Comparison of ENCODE assay signal across 7 mouse cellular contexts in genomic region chr14:47417775-47418665, GRCm38 (mm10). TPM values are rescaled to one million over a fixed set of nuclear protein-coding genes. Genes with fewer than 3 reads are reported as not detected.
A peak's percentile ranks its signal among the peaks of the same experiment; 100 is the strongest.
DNase-seq lines count a peak whose midpoint lies in the region; ATAC-seq and TF ChIP-seq lines count a peak whose summit lies in the region.

Dlgap5 (minus strand) TSS chr14:47418407.

- TF ChIP-seq CTCF in intestine, postnatal 0 days (IDR thresholded peaks at IDR 0.05; ENCODE audit: low read depth) = peak; percentile 37
- peak; percentile 12; the same call in 1 of the 2 replicates for TF ChIP-seq CTCF in small intestine, adult 2 months (IDR thresholded peaks at IDR 0.05; ENCODE audit: extremely low read depth, insufficient read length, insufficient replicate concordance, low read depth, low read length)

- H3K4me1 ChIP-seq in embryonic facial prominence, embryonic 10.5 days = peaks cover 17% of the 10 kb centered on the region
- H3K4me1 ChIP-seq in intestine, postnatal 0 days (replicated peaks; ENCODE audit: control insufficient read depth, insufficient read depth, low read length) = no peaks in the 10 kb centered on the region
- peaks cover 11% of the 10 kb centered on the region for H3K4me1 ChIP-seq in midbrain, embryonic 12.5 days
- H3K4me1 ChIP-seq in small intestine, adult 2 months (ENCODE audit: control insufficient read depth, insufficient read depth, insufficient read length, low read length) = peaks cover 3% of the 10 kb centered on the region; the same call in 1 of the 2 replicates

- peak within 1 kb of the TSS; percentile 35; the same call in 1 of the 2 replicates for H3K9ac ChIP-seq in intestine, postnatal 0 days (ENCODE audit: low read depth, low read length)
- H3K9ac ChIP-seq in midbrain, embryonic 12.5 days (replicated peaks) = peak within 1 kb of the TSS; percentile 48

- intact Hi-C loops in left cerebral cortex, postnatal 4 days (cut with DNase I) = no loop called here

- DNase-seq in adrenal gland, postnatal 10 days = peak; percentile 94
- DNase-seq in embryonic facial prominence, embryonic 10.5 days (ENCODE audit: low spot score) = peak; percentile 95
- DNase-seq in gonadal fat pad, adult 2 months (ENCODE audit: low read depth) = peak; percentile 55
- peak; percentile 93 for DNase-seq in left cerebral cortex, postnatal 4 days

- peak within 1 kb of the TSS; percentile 81 for H3K4me3 ChIP-seq in embryonic facial prominence, embryonic 10.5 days
- peak within 1 kb of the TSS; percentile 53 for H3K4me3 ChIP-seq in intestine, postnatal 0 days (ENCODE audit: low read depth, low read length)
- H3K4me3 ChIP-seq in midbrain, embryonic 12.5 days = peak within 1 kb of the TSS; percentile 58
- H3K4me3 ChIP-seq in small intestine, adult 2 months (ENCODE audit: low read depth, low read length) = peak within 1 kb of the TSS; percentile 78

- no peak for TF ChIP-seq POLR2A in small intestine, adult 2 months (IDR thresholded peaks at IDR 0.05; ENCODE audit: low read depth, low read length)

- H3K27ac ChIP-seq in embryonic facial prominence, embryonic 10.5 days (replicated peaks) = peak within 1 kb of the TSS; percentile 89
- H3K27ac ChIP-seq in intestine, postnatal 0 days (ENCODE audit: low read depth, low read length) = no peak within 1 kb of the TSS
- no peak within 1 kb of the TSS for H3K27ac ChIP-seq in midbrain, embryonic 12.5 days (replicated peaks)
- H3K27ac ChIP-seq in small intestine, adult 2 months (ENCODE audit: insufficient read depth, low read depth, low read length) = peak within 1 kb of the TSS; percentile 19; the same call in 1 of the 2 replicates

- WGBS in embryonic facial prominence, embryonic 10.5 days = 2% methylated on average over 36 of the region's 36 CpGs
- 2% methylated on average over 35 of the region's 36 CpGs for WGBS in intestine, postnatal 0 days
- 1% methylated on average over 36 of the region's 36 CpGs for WGBS in midbrain, embryonic 12.5 days
- WGBS in small intestine, adult 2 months = 1% methylated on average over 36 of the region's 36 CpGs

- H3K9me3 ChIP-seq in embryonic facial prominence, embryonic 10.5 days = no peaks in the 10 kb centered on the region
- H3K9me3 ChIP-seq in intestine, postnatal 0 days (ENCODE audit: control insufficient read depth) = no peaks in the 10 kb centered on the region
- no peaks in the 10 kb centered on the region for H3K9me3 ChIP-seq in midbrain, embryonic 12.5 days

- H3K4me2 ChIP-seq in intestine, postnatal 0 days (replicated peaks; ENCODE audit: low read depth) = peak within 1 kb of the TSS; percentile 66
- peak within 1 kb of the TSS; percentile 63 for H3K4me2 ChIP-seq in midbrain, embryonic 12.5 days (replicated peaks)

- H3K27me3 ChIP-seq in embryonic facial prominence, embryonic 10.5 days (replicated peaks; ENCODE audit: low read depth, poor library complexity, severe bottlenecking) = no peaks in the 10 kb centered on the region
- no peaks in the 10 kb centered on the region for H3K27me3 ChIP-seq in intestine, postnatal 0 days (replicated peaks; ENCODE audit: control insufficient read depth, insufficient read depth, low read length)
- H3K27me3 ChIP-seq in midbrain, embryonic 12.5 days = no peaks in the 10 kb centered on the region
- no peaks in the 10 kb centered on the region for H3K27me3 ChIP-seq in small intestine, adult 2 months (ENCODE audit: control insufficient read depth, insufficient read depth, low read length)

- peak; percentile 95 for ATAC-seq in intestine, postnatal 0 days
- ATAC-seq in midbrain, embryonic 12.5 days (ENCODE audit: low FRiP score, low read depth) = peak; percentile 97

- peaks cover 34% of the 10 kb centered on the region for H3K36me3 ChIP-seq in embryonic facial prominence, embryonic 10.5 days (replicated peaks)
- H3K36me3 ChIP-seq in intestine, postnatal 0 days (ENCODE audit: control insufficient read depth, insufficient read depth) = peaks cover 19% of the 10 kb centered on the region; the same call in 1 of the 2 replicates
- peaks cover 33% of the 10 kb centered on the region for H3K36me3 ChIP-seq in midbrain, embryonic 12.5 days
- peaks cover 4% of the 10 kb centered on the region for H3K36me3 ChIP-seq in small intestine, adult 2 months (ENCODE audit: control insufficient read depth, insufficient read depth, low read length)

RNA-seq across cellular contexts. Expression of gene Dlgap5, which starts in this region (rescaled TPM):
- total RNA-seq in adrenal gland, postnatal 10 days (2021) = 10 to 100 TPM in 1 of 2 experiments, 1 to 10 TPM in 1; 9.4 to 12.9 TPM
- polyA plus RNA-seq in embryonic facial prominence, embryonic 10.5 days (2016; fragmentation: Nextera tagmentation; extraction: Ambion mirVana) = 72.4 and 79.4 TPM in 2 replicates
- polyA plus RNA-seq in gonadal fat pad, adult 2 months (2012; rRNA removed) = 0.74 and 1.2 TPM in 2 replicates
- polyA plus RNA-seq in intestine, postnatal 0 days (2015; fragmentation: Nextera tagmentation; extraction: Ambion mirVana) = 5.1 and 6.3 TPM in 2 replicates
- total RNA-seq in left cerebral cortex, postnatal 4 days (2021) = 1 to 10 TPM; 4.0 to 4.2 TPM
- polyA plus RNA-seq in midbrain, embryonic 12.5 days (2016; fragmentation: Nextera tagmentation; extraction: Ambion mirVana) = 50.0 and 51.0 TPM in 2 replicates
- 0.42 and 2.5 TPM in 2 replicates for polyA plus RNA-seq in small intestine, adult 2 months (2012; rRNA removed)

Comparison
In these comparisons a context has a peak if more than half of its experiments do, and no peak if none do; other contexts are left out.
1. H3K27ac ChIP-seq: peak in embryonic facial prominence, embryonic 10.5 days (single experiment) and small intestine, adult 2 months (single experiment); none in intestine, postnatal 0 days (single experiment) and midbrain, embryonic 12.5 days (single experiment).
2. Peak in every context shown above with its lines, with median percentiles within 50 percentile points of each other: DNase-seq and H3K4me3 ChIP-seq.